Mouse (Mus musculus) liver, embryonic 14.5 days (tissue): Measurements from ENCODE around the gene Dock1. TPM values are rescaled to one million over a fixed set of nuclear protein-coding genes. Genes with fewer than 3 reads are reported as not detected.

Experiments
- ATAC-seq: fragments of 200-750 bp; cut with Nextera tagmentation; 2 replicates; pipeline ENCODE4 v1.8.0; 2017; ENCODE audit warnings: moderate number of reproducible peaks, mild to moderate bottlenecking, moderate library complexity; ENCODE audit not compliant: insufficient read depth
- DNase-seq, 3 experiments: peaks; one replicate each; pipeline ENCODE4 v3.0.0-alpha.2; 2012 to 2013; ENCODE audit warnings: low read depth in 3 of 3, low spot score in 3 of 3
- H3K27ac ChIP-seq: fragments of 300-500 bp; sonication (generic); 2 replicates; pipeline ENCODE4 v1.5.1; 2014; ENCODE audit warnings: moderate library complexity, mild to moderate bottlenecking, control low read depth, inconsistent platforms
- H3K27me3 ChIP-seq: fragments of 300-500 bp; sonication (generic); 2 replicates; pipeline ENCODE4 v1.6.1; 2014; ENCODE audit warnings: mild to moderate bottlenecking, low read length, moderate library complexity; ENCODE audit not compliant: control insufficient read depth, insufficient read depth
- H3K36me3 ChIP-seq: fragments of 300-500 bp; sonication (generic); replicated peaks from 2 replicates; pipeline ENCODE4 v1.6.1; 2014; ENCODE audit warnings: low read depth; ENCODE audit not compliant: control insufficient read depth, insufficient read depth
- H3K4me1 ChIP-seq, 2 experiments: fragments of 200-500 bp in 1 of 2; fragments of 300-500 bp in 1 of 2; sonication (generic) in 1 of 2; replicated peaks; 2 replicates each; pipeline ENCODE4 v1.6.1; 2012 to 2014; ENCODE audit warnings: antibody characterized with exemption in 1 of 2, inconsistent platforms in 1 of 2, low read length in 1 of 2; ENCODE audit not compliant: control insufficient read depth in 2 of 2, insufficient read depth in 2 of 2
- H3K4me2 ChIP-seq: fragments of 300-500 bp; sonication (generic); 2 replicates; pipeline ENCODE4 v1.6.1; 2014; ENCODE audit warnings: low read depth, mild to moderate bottlenecking, control low read depth, moderate library complexity
- H3K4me3 ChIP-seq, 2 experiments: fragments of 200-500 bp in 1 of 2; fragments of 300-500 bp in 1 of 2; sonication (generic) in 1 of 2; 2 replicates each; pipeline ENCODE4 v1.5.1; 2012 to 2014; ENCODE audit warnings: low read depth in 2 of 2, low read length in 2 of 2, mild to moderate bottlenecking in 2 of 2, control low read depth in 1 of 2, inconsistent platforms in 1 of 2, moderate library complexity in 1 of 2; ENCODE audit not compliant: insufficient read depth in 1 of 2
- H3K9ac ChIP-seq: fragments of 300-500 bp; sonication (generic); replicated peaks from 2 replicates; pipeline ENCODE4 v1.6.1; 2014; ENCODE audit warnings: mild to moderate bottlenecking, control low read depth, moderate library complexity
- H3K9me3 ChIP-seq: fragments of 300-500 bp; sonication (generic); 2 replicates; pipeline ENCODE4 v1.6.1; 2016; ENCODE audit warnings: low read length, mixed read lengths; ENCODE audit not compliant: control insufficient read depth
- CTCF ChIP-seq: IDR thresholded peaks from 2 replicates; pipeline ENCODE4 v1.5.1; 2016; ENCODE audit warnings: antibody characterized with exemption, low read depth, control low read depth
- EP300 ChIP-seq: IDR thresholded peaks from 2 replicates; pipeline ENCODE4 v1.6.1; 2016; ENCODE audit warnings: antibody characterized with exemption, low read depth
- WGBS: fragments of 180-500 bp; shearing (Covaris S2); extraction: QIAGEN DNeasy Blood & Tissue Kit; methylation state at CpG from one replicate; pipeline ENCODE4 v1.1.7; 2014; ENCODE audit not compliant: insufficient replicate concordance; 5-methylcytosine and 5-hydroxymethylcytosine counted together
- polyA plus RNA-seq, 2 experiments: library from polyadenylated mRNA; depleted of rRNA in 1 of 2; stranded (reverse) in 1 of 2; unstranded in 1 of 2; fragments of >200 nt; fragmentation: Nextera tagmentation in 1 of 2; extraction: Ambion mirVana in 1 of 2; gene quantifications; 2 replicates each; pipeline versions ENCODE4 v1.2.1 to v1.2.3; 2012 to 2014

Gene Dock1
- polyA plus RNA-seq, 2 experiments = 1.9 to 2.5 TPM

GRCm38 (mm10) chr7:134771314-134771713 is 100.9 kb downstream of the Dock1 start:
- no peak for TF ChIP-seq CTCF
- no peak for TF ChIP-seq EP300
- Histone ChIP-seq H3K9me3 (no peaks in the 10 kb centered on the region), H3K4me3 (no peak overlapping the region), H3K36me3 (no peaks in the 10 kb centered on the region), H3K4me2 (no peak overlapping the region), H3K27ac (no peak overlapping the region), H3K27me3 (no peaks in the 10 kb centered on the region), H3K9ac (no peak overlapping the region), H3K4me1 (no peaks in the 10 kb centered on the region)
- WGBS = 78% methylated on average over 9 of the region's 9 CpGs
- DNase-seq (no peak), ATAC-seq (no peak)

- Histone ChIP-seq H3K4me3 (no peak overlapping the region), H3K4me1 (no peaks in the 10 kb centered on the region), H3K9ac (no peak overlapping the region), H3K4me2 (no peak overlapping the region), H3K27me3 (no peaks in the 10 kb centered on the region), H3K9me3 (no peaks in the 10 kb centered on the region), H3K27ac (no peak overlapping the region), H3K36me3 (no peaks in the 10 kb centered on the region)
- TF ChIP-seq EP300 = no peak
- no peak for TF ChIP-seq CTCF
- no peak for DNase-seq
- no peak for ATAC-seq
- WGBS = 19% methylated on average over 7 of the region's 7 CpGs
These were observed 101.9 kb downstream of the Dock1 start for GRCm38 (mm10) chr7:134772363-134772762.

GRCm38 (mm10) chr7:134772867-134773590 is 102.6 kb downstream of the Dock1 start:
- H3K4me1 ChIP-seq = no peaks in the 10 kb centered on the region

GRCm38 (mm10) chr7:134773761-134774415 is 103.4 kb downstream of the Dock1 start:
- Histone ChIP-seq H3K27me3 (no peaks in the 10 kb centered on the region), H3K27ac (no peak overlapping the region), H3K9me3 (no peaks in the 10 kb centered on the region), H3K4me3 (no peak overlapping the region), H3K9ac (no peak overlapping the region), H3K4me1 (no peaks in the 10 kb centered on the region), H3K36me3 (no peaks in the 10 kb centered on the region), H3K4me2 (no peak overlapping the region)
- 57% methylated on average over 6 of the region's 6 CpGs for WGBS
- ATAC-seq = no peak
- no peak for DNase-seq
- no peak for TF ChIP-seq CTCF
- no peak for TF ChIP-seq EP300

More at GRCm38 (mm10) chr7:134772867-134773590, 102.6 kb downstream of the Dock1 start:
- Histone ChIP-seq H3K27ac (no peak overlapping the region), H3K27me3 (no peaks in the 10 kb centered on the region), H3K36me3 (no peaks in the 10 kb centered on the region), H3K9me3 (no peaks in the 10 kb centered on the region), H3K4me3 (no peak overlapping the region), H3K9ac (no peak overlapping the region), H3K4me2 (no peak overlapping the region)
- WGBS = 73% methylated on average over 15 of the region's 15 CpGs
- TF ChIP-seq EP300 = no peak
- DNase-seq = no peak
- ATAC-seq = no peak

GRCm38 (mm10) chr7:134774468-134775162 is 104.2 kb downstream of the Dock1 start:
- Histone ChIP-seq H3K9me3 (no peaks in the 10 kb centered on the region), H3K4me2 (no peak overlapping the region), H3K27ac (no peak overlapping the region), H3K36me3 (no peaks in the 10 kb centered on the region), H3K9ac (no peak overlapping the region), H3K27me3 (no peaks in the 10 kb centered on the region), H3K4me3 (no peak overlapping the region), H3K4me1 (no peaks in the 10 kb centered on the region)
- WGBS = 67% methylated on average over 6 of the region's 6 CpGs
- DNase-seq (no peak), ATAC-seq (no peak)
- TF ChIP-seq EP300 (no peak), CTCF (no peak)
